Mouse (Mus musculus) heart, postnatal 0 days (tissue): Measurements from ENCODE around the gene Tmem151a.

Experiments used
- CTCF ChIP-seq: IDR thresholded peaks from 2 replicates; pipeline ENCODE4 v1.5.1; 2016; ENCODE audit warnings: antibody characterized with exemption, control low read depth, low read depth
- EP300 ChIP-seq: IDR thresholded peaks from 2 replicates; pipeline ENCODE4 v1.6.1; 2016; ENCODE audit warnings: antibody characterized with exemption, low read depth

DNA sequence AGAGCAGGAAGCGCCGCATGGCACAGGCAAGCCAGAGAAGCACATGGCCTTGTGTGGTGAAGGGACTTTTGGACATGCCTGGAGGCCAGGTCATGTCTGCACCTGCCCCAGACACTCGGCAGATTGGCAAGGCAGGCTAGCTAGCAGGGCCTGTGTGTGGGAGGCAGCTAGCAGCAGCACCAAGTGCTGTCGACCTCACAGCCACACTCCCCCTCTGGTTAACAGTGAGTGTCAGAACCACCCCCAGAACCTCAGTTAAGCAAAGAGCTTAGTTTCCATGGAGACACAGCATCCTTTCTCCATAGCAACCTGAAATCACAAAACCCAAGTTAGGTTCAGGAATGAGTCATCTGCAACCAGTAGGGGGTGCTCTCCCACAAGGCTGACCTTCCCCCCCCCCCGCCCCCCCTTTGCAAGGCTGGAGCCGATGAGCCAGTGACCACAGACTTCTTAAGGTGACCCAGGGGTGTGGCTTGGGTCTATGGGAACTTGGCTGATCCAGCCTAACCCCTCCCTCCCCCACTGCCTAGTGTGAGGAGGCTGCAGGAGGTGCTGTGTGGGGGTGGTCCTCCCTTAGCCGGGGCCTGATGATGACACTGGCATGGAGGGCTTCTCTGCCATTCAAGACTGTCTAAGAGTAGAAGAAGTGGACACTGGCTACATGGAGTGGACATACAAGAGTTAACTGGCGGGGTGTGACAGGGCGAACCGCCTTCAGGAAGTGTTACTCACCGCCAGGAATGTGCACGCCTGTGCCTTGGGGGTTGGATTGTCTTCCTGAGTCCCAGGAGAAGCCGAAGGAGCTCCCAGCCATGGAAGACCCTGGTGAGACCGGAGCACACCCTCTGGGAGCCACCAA lies 35.1 kb downstream of the Tmem151a start, which contains the start of gene Rin1:
- peak; percentile 48 for TF ChIP-seq CTCF
- no peak for TF ChIP-seq EP300
